Mouse (Mus musculus) thymus, postnatal 10 days (tissue): ENCODE results near the gene Mlph.
A peak's percentile ranks its signal among the peaks of the same experiment; 100 is the strongest.

Experiments
- DNase-seq, 2 experiments: peaks; one replicate each; pipeline ENCODE4 v3.0.0; 2021; ENCODE audit warnings: low spot score in 2 of 2

Mlph gene

GRCm38 (mm10) chr1:90909161-90909560 is 5.7 kb upstream of the Mlph start:
- no peak for DNase-seq

- no peak for DNase-seq
Measured at GRCm38 (mm10) chr1:90909631-90910152, 5.2 kb upstream of the Mlph start.

GRCm38 (mm10) chr1:90913231-90913630 is 1.7 kb upstream of the Mlph start:
- DNase-seq = no peak

GRCm38 (mm10) chr1:90917509-90917908 is 2.6 kb downstream of the Mlph start:
- DNase-seq = no peak

- no peak for DNase-seq
Measured at GRCm38 (mm10) chr1:90921687-90922086, 6.8 kb downstream of the Mlph start.

GRCm38 (mm10) chr1:90926030-90926429 is 11.1 kb downstream of the Mlph start:
- no peak for DNase-seq

- no peak for DNase-seq
Measured at GRCm38 (mm10) chr1:90927308-90927707, 12.4 kb downstream of the Mlph start.

- no peak for DNase-seq
Measured at GRCm38 (mm10) chr1:90927929-90928574, 13.2 kb downstream of the Mlph start.

- DNase-seq = peak; percentile 39 to 73
Measured at GRCm38 (mm10) chr1:90928575-90928934, 13.7 kb downstream of the Mlph start.

- no peak for DNase-seq
Measured at GRCm38 (mm10) chr1:90933001-90933400, 18.1 kb downstream of the Mlph start.

- no peak for DNase-seq
Measured at GRCm38 (mm10) chr1:90936990-90937389, 22.1 kb downstream of the Mlph start.

GRCm38 (mm10) chr1:90939980-90940379 is 25.1 kb downstream of the Mlph start:
- DNase-seq = no peak

GRCm38 (mm10) chr1:90945171-90945570 is 30.3 kb downstream of the Mlph start:
- DNase-seq = no peak

- no peak for DNase-seq
Measured at GRCm38 (mm10) chr1:90947252-90947651, 32.4 kb downstream of the Mlph start.

GRCm38 (mm10) chr1:90949309-90949708 is 34.4 kb downstream of the Mlph start:
- DNase-seq = no peak

- DNase-seq = no peak
Measured at GRCm38 (mm10) chr1:90951670-90952069, 36.8 kb downstream of the Mlph start.

GRCm38 (mm10) chr1:90952808-90953207 is 37.9 kb downstream of the Mlph start, which contains the start of gene Prlh:
Gene Prlh, plus strand, starts transcription at chr1:90953108.
- DNase-seq = no peak

GRCm38 (mm10) chr1:90953688-90954087 is 38.8 kb downstream of the Mlph start:
- DNase-seq = no peak

GRCm38 (mm10) chr1:90956245-90957096 is 41.6 kb downstream of the Mlph start:
- peak; percentile 15 to 67 for DNase-seq

- no peak for DNase-seq
Measured at GRCm38 (mm10) chr1:90962526-90962925, 47.6 kb downstream of the Mlph start.

GRCm38 (mm10) chr1:90962994-90963393 is 48.1 kb downstream of the Mlph start:
- DNase-seq = no peak

GRCm38 (mm10) chr1:90967583-90967982 is 52.7 kb downstream of the Mlph start:
- DNase-seq = no peak

GRCm38 (mm10) chr1:90968649-90969048 is 53.8 kb downstream of the Mlph start:
- DNase-seq = no peak
